Mouse (Mus musculus): ENCODE results near the gene Tldc2. TPM values are rescaled to one million over a fixed set of nuclear protein-coding genes. Genes with fewer than 3 reads are reported as not detected.
A peak's percentile ranks its signal among the peaks of the same experiment; 100 is the strongest.

The Tldc2 gene
- not detected in 2 replicates for polyA plus RNA-seq (2011; ENCODE audit: insufficient read length, low read depth, missing spikeins)

- TF ChIP-seq CTCF (IDR thresholded peaks at IDR 0.05; ENCODE audit: borderline replicate concordance, insufficient read depth, low read length) (no peak), POLR2A (IDR thresholded peaks at IDR 0.05; ENCODE audit: low read depth, low read length) (no peak)
- Histone ChIP-seq H3K4me1 (ENCODE audit: control insufficient read depth, insufficient read depth, low read length) (no peaks in the 10 kb centered on the region; the same call in 1 of the 2 replicates), H3K27ac (ENCODE audit: insufficient read depth, low read length) (no peak within 1 kb of the TSS), H3K4me3 (ENCODE audit: insufficient read depth, low read length) (no peak within 1 kb of the TSS)
Measured at GRCm38 (mm10) chr2:157086796-157087195, at the start of gene Tldc2. Gene Tldc2 (plus strand): TSS chr2:157087055.

GRCm38 (mm10) chr2:157037303-157037702, 49.6 kb upstream of the Tldc2 start:
- Histone ChIP-seq H3K4me3 (ENCODE audit: insufficient read depth, low read length) (no peak overlapping the region), H3K4me1 (ENCODE audit: control insufficient read depth, insufficient read depth, low read length) (no peaks in the 10 kb centered on the region), H3K27ac (ENCODE audit: insufficient read depth, low read length) (no peak overlapping the region)
- TF ChIP-seq CTCF (IDR thresholded peaks at IDR 0.05; ENCODE audit: borderline replicate concordance, insufficient read depth, low read length): no peak
- TF ChIP-seq POLR2A (IDR thresholded peaks at IDR 0.05; ENCODE audit: low read depth, low read length): no peak

- H3K4me3 ChIP-seq (ENCODE audit: insufficient read depth, low read length): no peak overlapping the region
- TF ChIP-seq POLR2A (IDR thresholded peaks at IDR 0.05; ENCODE audit: low read depth, low read length) (no peak), CTCF (IDR thresholded peaks at IDR 0.05; ENCODE audit: borderline replicate concordance, insufficient read depth, low read length) (peak; percentile 26; the same call in 1 of the 2 replicates)
- no peaks in the 10 kb centered on the region for H3K4me1 ChIP-seq (ENCODE audit: control insufficient read depth, insufficient read depth, low read length)
- no peak overlapping the region for H3K27ac ChIP-seq (ENCODE audit: insufficient read depth, low read length)
Measured at GRCm38 (mm10) chr2:157039900-157040648, 46.8 kb upstream of the Tldc2 start.

GRCm38 (mm10) chr2:157040649-157041046, 46.2 kb upstream of the Tldc2 start:
- Histone ChIP-seq H3K27ac (ENCODE audit: insufficient read depth, low read length) (no peak overlapping the region), H3K4me1 (ENCODE audit: control insufficient read depth, insufficient read depth, low read length) (no peaks in the 10 kb centered on the region), H3K4me3 (ENCODE audit: insufficient read depth, low read length) (no peak overlapping the region)
- TF ChIP-seq CTCF (IDR thresholded peaks at IDR 0.05; ENCODE audit: borderline replicate concordance, insufficient read depth, low read length): no peak
- TF ChIP-seq POLR2A (IDR thresholded peaks at IDR 0.05; ENCODE audit: low read depth, low read length): no peak

- no peaks in the 10 kb centered on the region for H3K4me1 ChIP-seq (ENCODE audit: control insufficient read depth, insufficient read depth, low read length)
- TF ChIP-seq POLR2A (IDR thresholded peaks at IDR 0.05; ENCODE audit: low read depth, low read length): no peak
- TF ChIP-seq CTCF (IDR thresholded peaks at IDR 0.05; ENCODE audit: borderline replicate concordance, insufficient read depth, low read length): no peak
Measured at GRCm38 (mm10) chr2:157041421-157041820, 45.4 kb upstream of the Tldc2 start.

GRCm38 (mm10) chr2:157043556-157043955, 43.3 kb upstream of the Tldc2 start:
- no peak overlapping the region for H3K4me3 ChIP-seq (ENCODE audit: insufficient read depth, low read length)
- H3K4me1 ChIP-seq (ENCODE audit: control insufficient read depth, insufficient read depth, low read length): no peaks in the 10 kb centered on the region
- TF ChIP-seq CTCF (IDR thresholded peaks at IDR 0.05; ENCODE audit: borderline replicate concordance, insufficient read depth, low read length) (no peak), POLR2A (IDR thresholded peaks at IDR 0.05; ENCODE audit: low read depth, low read length) (no peak)
- H3K27ac ChIP-seq (ENCODE audit: insufficient read depth, low read length): no peak overlapping the region

More at GRCm38 (mm10) chr2:157041421-157041820, 45.4 kb upstream of the Tldc2 start:
- no peak overlapping the region for H3K27ac ChIP-seq (ENCODE audit: insufficient read depth, low read length)
- H3K4me3 ChIP-seq (ENCODE audit: insufficient read depth, low read length): no peak overlapping the region

- Histone ChIP-seq H3K4me3 (ENCODE audit: insufficient read depth, low read length) (no peak overlapping the region), H3K27ac (ENCODE audit: insufficient read depth, low read length) (no peak overlapping the region), H3K4me1 (ENCODE audit: control insufficient read depth, insufficient read depth, low read length) (no peaks in the 10 kb centered on the region)
- TF ChIP-seq POLR2A (IDR thresholded peaks at IDR 0.05; ENCODE audit: low read depth, low read length): no peak
- peak; percentile 23; the same call in 1 of the 2 replicates for TF ChIP-seq CTCF (IDR thresholded peaks at IDR 0.05; ENCODE audit: borderline replicate concordance, insufficient read depth, low read length)
Measured at GRCm38 (mm10) chr2:157043987-157044386, 42.9 kb upstream of the Tldc2 start.

- TF ChIP-seq CTCF (IDR thresholded peaks at IDR 0.05; ENCODE audit: borderline replicate concordance, insufficient read depth, low read length): no peak
- TF ChIP-seq POLR2A (IDR thresholded peaks at IDR 0.05; ENCODE audit: low read depth, low read length): no peak
- H3K4me3 ChIP-seq (ENCODE audit: insufficient read depth, low read length): no peak overlapping the region
- no peak overlapping the region for H3K27ac ChIP-seq (ENCODE audit: insufficient read depth, low read length)
- H3K4me1 ChIP-seq (ENCODE audit: control insufficient read depth, insufficient read depth, low read length): no peaks in the 10 kb centered on the region
Measured at GRCm38 (mm10) chr2:157045932-157046331, 40.9 kb upstream of the Tldc2 start.

- Histone ChIP-seq H3K4me1 (ENCODE audit: control insufficient read depth, insufficient read depth, low read length) (no peaks in the 10 kb centered on the region), H3K27ac (ENCODE audit: insufficient read depth, low read length) (no peak overlapping the region), H3K4me3 (ENCODE audit: insufficient read depth, low read length) (no peak overlapping the region)
- TF ChIP-seq CTCF (IDR thresholded peaks at IDR 0.05; ENCODE audit: borderline replicate concordance, insufficient read depth, low read length) (no peak), POLR2A (IDR thresholded peaks at IDR 0.05; ENCODE audit: low read depth, low read length) (no peak)
Measured at GRCm38 (mm10) chr2:157046956-157047355, 39.9 kb upstream of the Tldc2 start.
